11 mouse cellular contexts compared by ENCODE assay signal in genomic region chr7:119941569-119941968, GRCm38 (mm10). TPM values are rescaled to one million over a fixed set of nuclear protein-coding genes. Genes with fewer than 3 reads are reported as not detected.
DNase-seq lines count a peak whose midpoint lies in the region; ATAC-seq and TF ChIP-seq lines count a peak whose summit lies in the region.
"Had no signal": no experiment of that assay in that cellular context is flagged by ENCODE, and none has a peak within 500 bp of the region (broad histone marks: within the 10 kb centered on the region; RNA-seq: fewer than 3 reads in every experiment).

No protein-coding gene starts in this region.

- H3K27me3 ChIP-seq in liver, postnatal 0 days (ENCODE audit: insufficient read depth, low read length) = no peaks in the 10 kb centered on the region
- no peaks in the 10 kb centered on the region for H3K27me3 ChIP-seq in liver, embryonic 12.5 days (replicated peaks)
- H3K27me3 ChIP-seq: hindbrain, embryonic 15.5 days had no signal

- no peak overlapping the region for H3K4me2 ChIP-seq in liver, postnatal 0 days (ENCODE audit: low read depth, low read length)
- no peak overlapping the region for H3K4me2 ChIP-seq in liver, embryonic 12.5 days
- H3K4me2 ChIP-seq: hindbrain, embryonic 15.5 days had no signal

- intact Hi-C loops in heart, postnatal 14 days (cut with DNase I) = no loop called here

- 48% methylated on average over 2 of the region's 2 CpGs for WGBS in liver, postnatal 0 days (ENCODE audit: insufficient replicate concordance)
- whole genome bisulfite sequencing in liver, embryonic 12.5 days (ENCODE audit: insufficient replicate concordance) = 43% methylated on average over 2 of the region's 2 CpGs

- ATAC-seq in liver, postnatal 0 days = peak; percentile 84
- no peak for ATAC-seq in liver, embryonic 12.5 days
- no peak for ATAC-seq in frontal cortex, adult (ENCODE audit: low TSS enrichment)
- ATAC-seq in inflammation-experienced regulatory T-cells, adult 6 months = no peak

- no peaks in the 10 kb centered on the region for H3K9me3 ChIP-seq in liver, postnatal 0 days (ENCODE audit: low read length)
- H3K9me3 ChIP-seq in liver, embryonic 12.5 days (replicated peaks) = no peaks in the 10 kb centered on the region
- H3K9me3 ChIP-seq: G1E; hindbrain, embryonic 15.5 days had no signal

- peaks cover 5% of the 10 kb centered on the region; the same call in 1 of the 2 replicates for H3K4me1 ChIP-seq in liver, postnatal 0 days (ENCODE audit: insufficient read depth)
- no peaks in the 10 kb centered on the region for H3K4me1 ChIP-seq in liver, embryonic 12.5 days
- H3K4me1 ChIP-seq: hindbrain, embryonic 15.5 days had no signal

- no peak overlapping the region for H3K4me3 ChIP-seq in liver, postnatal 0 days (ENCODE audit: low read depth, low read length)
- H3K4me3 ChIP-seq in liver, embryonic 12.5 days = no peak overlapping the region
- H3K4me3 ChIP-seq: hindbrain, embryonic 15.5 days had no signal

- H3K9ac ChIP-seq in liver, postnatal 0 days (replicated peaks) = no peak overlapping the region
- no peak overlapping the region for H3K9ac ChIP-seq in liver, embryonic 12.5 days
- H3K9ac ChIP-seq: hindbrain, embryonic 15.5 days had no signal

- TF ChIP-seq EP300 in liver, postnatal 0 days (IDR thresholded peaks at IDR 0.05; ENCODE audit: low read depth) = peak; percentile 15; the same call in 1 of the 2 replicates

- peak; percentile 64 for DNase-seq in liver, postnatal 0 days
- peak; percentile 87 for DNase-seq in adrenal gland, adult 2 months
- DNase-seq in heart, postnatal 14 days = peak; percentile 28 to 52
- peak; percentile 39 for DNase-seq in lung, postnatal 14 days
- DNase-seq in right cerebral cortex, postnatal 14 days = no peak
- DNase-seq: cerebellum, postnatal 14 days had no signal

- no peak overlapping the region for H3K27ac ChIP-seq in liver, postnatal 0 days (ENCODE audit: low read depth)
- H3K27ac ChIP-seq in liver, embryonic 12.5 days = no peak overlapping the region
- H3K27ac ChIP-seq: hindbrain, embryonic 15.5 days had no signal

- TF ChIP-seq CTCF in liver, postnatal 0 days (IDR thresholded peaks at IDR 0.05; ENCODE audit: low read depth) = no peak

- H3K36me3 ChIP-seq in liver, postnatal 0 days (replicated peaks; ENCODE audit: insufficient read depth, low read length) = no peaks in the 10 kb centered on the region
- no peaks in the 10 kb centered on the region for H3K36me3 ChIP-seq in liver, embryonic 12.5 days
- H3K36me3 ChIP-seq: G1E; hindbrain, embryonic 15.5 days had no signal

RNA-seq across cellular contexts. Expression of gene Dcun1d3, which starts 45.5 kb away (rescaled TPM):
- 3.4 and 3.8 TPM in 2 replicates for polyA plus RNA-seq in liver, postnatal 0 days (2015; fragmentation: Nextera tagmentation; extraction: Ambion mirVana)
- 3.1 and 3.5 TPM in 2 replicates for polyA plus RNA-seq in liver, embryonic 12.5 days (2016; fragmentation: Nextera tagmentation; extraction: Ambion mirVana)
- 10 to 100 TPM; 26.8 to 44.8 TPM for total RNA-seq in adrenal gland, adult 2 months (2021)
- polyA plus RNA-seq in adrenal gland, adult 2 months (2012; rRNA removed) = 6.5 and 6.7 TPM in 2 replicates
- total RNA-seq in heart, postnatal 14 days (2021) = 10 to 100 TPM; 12.7 to 14.2 TPM
- 1 to 10 TPM; 5.8 to 10.0 (median 9.4) TPM for polyA plus RNA-seq in inflammation-experienced regulatory T-cells, adult 6 months (2017; shearing (Covaris generic))

RNA-seq across cellular contexts. Expression of gene Lyrm1, which starts 45.9 kb away (rescaled TPM):
- 4.5 TPM in 2 replicates for polyA plus RNA-seq in liver, postnatal 0 days (2015; fragmentation: Nextera tagmentation; extraction: Ambion mirVana)
- polyA plus RNA-seq in liver, embryonic 12.5 days (2016; fragmentation: Nextera tagmentation; extraction: Ambion mirVana) = 4.3 and 4.6 TPM in 2 replicates
- total RNA-seq in adrenal gland, adult 2 months (2021) = 10 to 100 TPM; 11.4 to 12.3 TPM
- 0.38 and 0.83 TPM in 2 replicates for polyA plus RNA-seq in adrenal gland, adult 2 months (2012; rRNA removed)
- total RNA-seq in heart, postnatal 14 days (2021) = 1 to 10 TPM; 6.9 to 7.6 TPM
- polyA plus RNA-seq in inflammation-experienced regulatory T-cells, adult 6 months (2017; shearing (Covaris generic)) = 10 to 100 TPM; 16.8 to 26.1 (median 17.9) TPM
